Mouse (Mus musculus) neutrophil, adult 59 days (primary cell): ENCODE measurements around the gene Olfr1440. TPM values are rescaled to one million over a fixed set of nuclear protein-coding genes. Genes with fewer than 3 reads are reported as not detected.

Experiments used
- total RNA-seq, 2 experiments: library from RNA; stranded (reverse); gene quantifications; 1 replicate in 1 of 2; 2 replicates in 1 of 2; pipeline ENCODE4 v1.2.4; 2023

The Olfr1440 gene
- not detected for total RNA-seq

DNA sequence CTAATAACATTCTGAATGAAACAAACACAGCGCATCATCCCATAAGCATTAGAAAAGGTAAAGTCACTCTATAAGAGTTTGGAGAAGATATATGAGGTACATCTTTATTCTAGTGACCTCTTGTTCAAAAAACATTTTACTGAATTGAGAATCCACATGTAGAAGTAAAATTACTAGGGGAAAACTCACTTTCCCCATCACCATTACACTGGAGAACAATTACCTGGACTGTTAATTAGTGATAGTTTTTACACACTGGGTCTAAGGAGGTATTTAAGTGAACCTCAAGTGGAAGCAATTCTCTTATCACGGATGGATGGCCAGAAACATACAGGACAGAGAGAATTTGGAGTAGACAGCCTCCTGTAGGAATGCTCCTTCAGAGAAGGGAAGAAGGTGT lies at the start of gene Olfr1440:
Gene Olfr1440 (plus strand): TSS at position 301 of the 400 bp plus-strand sequence.

GRCm38 (mm10) chr19:12417361-12417760 lies 30.3 kb downstream of the Olfr1440 start, which contains the start of gene Olfr1441:
TSS of gene Olfr1441 (plus strand) at chr19:12417433.

GRCm38 (mm10) chr19:12427605-12428004 lies 40.5 kb downstream of the Olfr1440 start, which contains the start of gene Pfpl:
TSS of gene Pfpl (plus strand) at chr19:12427905.

Other genes starting within 250 kb of the Olfr1440 start
- gene Olfr1555-ps1, start 217.2 kb upstream of the Olfr1440 start, total RNA-seq = not detected
- gene Olfr1431, start 186.6 kb upstream of the Olfr1440 start, total RNA-seq = not detected
- gene Olfr1432, start 154.7 kb upstream of the Olfr1440 start, total RNA-seq = not detected
- not detected for gene Olfr262, start 145.6 kb upstream of the Olfr1440 start, total RNA-seq
- gene Olfr235, start 126.2 kb upstream of the Olfr1440 start, total RNA-seq = not detected
- not detected for gene Olfr1434, start 107.4 kb upstream of the Olfr1440 start, total RNA-seq
- gene Olfr1436, start 88.1 kb upstream of the Olfr1440 start, total RNA-seq = not detected
- not detected for gene Olfr1437, start 62.2 kb upstream of the Olfr1440 start, total RNA-seq
- gene Olfr1438-ps1, start 51.4 kb upstream of the Olfr1440 start, total RNA-seq = not detected
- not detected for gene Olfr1441, start 30.2 kb downstream of the Olfr1440 start, total RNA-seq
- not detected for gene Pfpl, start 40.6 kb downstream of the Olfr1440 start, total RNA-seq
- gene Mpeg1, start 73.5 kb downstream of the Olfr1440 start, total RNA-seq = 100 to 1,000 TPM; 664 to 920 TPM
- gene Dtx4, start 114.2 kb downstream of the Olfr1440 start, total RNA-seq = 10 to 100 TPM; 19.1 to 19.3 TPM
- 100 to 1,000 TPM; 142 to 153 TPM for gene Fam111a, start 158.5 kb downstream of the Olfr1440 start, total RNA-seq
- gene Gm4952, start 212.7 kb downstream of the Olfr1440 start, total RNA-seq = not detected
- not detected for gene Glyat, start 246.0 kb downstream of the Olfr1440 start, total RNA-seq